Mouse (Mus musculus): ENCODE measurements around the gene Gk. TPM values are rescaled to one million over a fixed set of nuclear protein-coding genes. Genes with fewer than 3 reads are reported as not detected.
A peak's percentile ranks its signal among the peaks of the same experiment; 100 is the strongest.

The Gk gene
- polyA plus RNA-seq, 1 experiment from 2014 or later: 4.3 TPM

DNA sequence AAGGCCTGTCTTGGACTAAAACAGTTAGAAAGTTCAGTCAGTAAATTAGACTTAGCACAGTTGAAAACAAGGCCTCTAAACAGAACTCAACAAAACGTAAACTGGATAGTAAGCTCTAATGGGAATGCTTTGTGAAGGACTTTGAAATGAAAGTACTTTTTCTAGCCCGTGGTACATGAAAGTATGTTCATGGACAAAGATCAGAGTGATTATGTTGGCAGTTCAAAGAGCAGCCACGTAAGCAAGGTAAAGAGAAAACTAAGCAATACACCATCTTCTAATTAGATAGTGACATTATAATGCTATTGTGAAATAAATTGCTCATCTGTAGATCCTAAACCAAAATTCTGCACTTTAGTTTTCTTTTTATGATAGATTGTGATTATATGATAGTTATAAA, 32.8 kb downstream of the Gk start:
- H3K4me1 ChIP-seq (replicated peaks): no peaks in the 10 kb centered on the region
- H3K4me2 ChIP-seq: no peak overlapping the region
- no peak overlapping the region for H3K27ac ChIP-seq
- no peaks in the 10 kb centered on the region for H3K36me3 ChIP-seq
- WGBS (ENCODE audit: insufficient replicate concordance): 70% methylated on average over 3 of the region's 3 CpGs
- no peak for ATAC-seq (ENCODE audit: low read depth)
- DNase-seq: no peak
- no peak overlapping the region for H3K4me3 ChIP-seq (replicated peaks)
- H3K27me3 ChIP-seq: no peaks in the 10 kb centered on the region
- no peaks in the 10 kb centered on the region for H3K9me3 ChIP-seq (replicated peaks)
- H3K9ac ChIP-seq: no peak overlapping the region

DNA sequence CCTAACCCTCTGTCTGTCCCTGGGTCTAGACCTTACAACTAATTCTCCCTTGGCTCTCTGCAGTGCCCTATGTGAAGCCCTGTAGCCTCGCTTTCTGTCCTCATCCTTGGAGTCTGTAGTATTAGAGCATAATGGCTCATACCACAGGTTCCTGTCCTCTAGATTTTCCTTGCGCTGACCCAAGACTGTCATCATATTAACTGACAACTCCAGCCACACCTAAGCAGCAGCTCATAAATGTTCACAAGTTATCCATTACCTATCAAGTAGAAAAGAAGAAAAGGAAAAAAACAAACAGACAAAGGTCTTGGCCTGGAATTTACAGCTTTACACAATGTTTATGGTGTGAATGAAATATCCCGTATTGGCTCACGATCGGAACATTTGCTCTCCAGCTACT, 43.4 kb downstream of the Gk start:
- DNase-seq: no peak
- H3K27me3 ChIP-seq: no peaks in the 10 kb centered on the region
- no peak overlapping the region for H3K4me2 ChIP-seq
- H3K4me1 ChIP-seq (replicated peaks): no peaks in the 10 kb centered on the region
- H3K36me3 ChIP-seq: no peaks in the 10 kb centered on the region
- H3K9me3 ChIP-seq (replicated peaks): no peaks in the 10 kb centered on the region
- no peak overlapping the region for H3K4me3 ChIP-seq (replicated peaks)
- H3K27ac ChIP-seq: no peak overlapping the region
- no peak for ATAC-seq (ENCODE audit: low read depth)
- H3K9ac ChIP-seq: no peak overlapping the region
- WGBS (ENCODE audit: insufficient replicate concordance): 79% methylated on average over 5 of the region's 5 CpGs

DNA sequence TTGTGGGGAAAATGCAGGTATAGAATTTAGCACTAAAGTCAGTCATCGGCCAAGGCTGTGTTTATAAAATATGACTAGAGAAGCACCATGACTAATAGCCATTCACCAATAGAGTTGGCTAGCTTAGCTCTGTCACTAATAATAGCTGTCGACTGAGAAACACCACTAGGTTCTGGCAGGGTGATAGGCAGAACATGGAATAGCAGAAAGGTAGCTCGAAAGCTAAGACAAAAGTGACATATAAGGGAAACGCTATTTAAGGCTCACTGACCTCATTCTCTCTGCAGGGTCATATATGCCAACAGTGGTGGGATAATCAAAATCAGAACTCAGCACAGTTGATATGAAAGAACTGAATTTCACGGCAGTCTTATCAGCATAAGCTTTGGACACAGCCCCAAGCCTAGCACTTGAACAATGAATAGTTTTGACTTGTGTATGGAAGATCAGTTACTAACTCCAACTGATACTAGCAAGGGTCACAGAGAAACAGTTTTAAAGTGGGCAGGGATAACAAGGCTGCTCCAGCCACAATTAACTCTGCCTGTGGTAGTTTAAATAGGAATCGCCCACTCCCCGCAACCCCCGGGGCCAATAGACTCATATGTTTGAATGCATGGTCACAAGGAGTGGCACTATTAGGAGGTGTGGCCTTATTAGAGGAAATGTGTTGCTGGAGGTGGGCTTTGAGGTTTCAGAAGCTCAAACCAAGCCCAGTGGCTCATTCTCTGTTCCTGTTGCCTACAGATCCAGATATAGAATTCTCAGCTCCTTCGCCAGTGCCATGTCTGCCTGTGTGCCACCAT, 45.3 kb downstream of the Gk start:
- ATAC-seq (ENCODE audit: low read depth) (no peak), DNase-seq (no peak)
- Histone ChIP-seq H3K4me1 (replicated peaks) (no peaks in the 10 kb centered on the region), H3K36me3 (no peaks in the 10 kb centered on the region), H3K27me3 (no peaks in the 10 kb centered on the region), H3K4me3 (replicated peaks) (no peak overlapping the region), H3K9ac (no peak overlapping the region), H3K27ac (no peak overlapping the region), H3K4me2 (no peak overlapping the region), H3K9me3 (replicated peaks) (no peaks in the 10 kb centered on the region)
- 72% methylated on average over 9 of the region's 9 CpGs for WGBS (ENCODE audit: insufficient replicate concordance)

DNA sequence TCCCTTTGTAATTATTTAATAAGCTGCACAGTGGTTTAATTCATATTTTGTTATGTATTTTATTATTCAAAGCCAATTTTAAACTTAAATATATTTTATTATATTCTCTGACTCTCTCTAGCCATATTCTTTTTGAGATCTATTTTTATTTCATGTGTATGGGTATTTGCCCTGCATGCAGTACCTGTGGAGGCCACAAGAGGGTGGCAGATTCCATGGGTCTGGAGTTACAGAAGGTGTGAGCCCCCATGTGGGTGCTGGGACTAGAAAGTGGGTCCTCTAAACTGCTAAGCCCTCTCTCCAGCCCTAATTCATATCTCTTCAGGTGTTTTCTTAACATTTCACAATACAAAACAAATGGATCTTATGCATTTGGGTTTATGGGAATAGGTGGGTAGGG, 55.4 kb downstream of the Gk start:
- Histone ChIP-seq H3K9me3 (replicated peaks) (no peaks in the 10 kb centered on the region), H3K4me2 (no peak overlapping the region), H3K9ac (no peak overlapping the region), H3K4me3 (replicated peaks) (no peak overlapping the region), H3K27ac (no peak overlapping the region), H3K27me3 (no peaks in the 10 kb centered on the region), H3K36me3 (no peaks in the 10 kb centered on the region), H3K4me1 (replicated peaks) (no peaks in the 10 kb centered on the region)
- no peak for ATAC-seq (ENCODE audit: low read depth)
- DNase-seq: peak; percentile 0

DNA sequence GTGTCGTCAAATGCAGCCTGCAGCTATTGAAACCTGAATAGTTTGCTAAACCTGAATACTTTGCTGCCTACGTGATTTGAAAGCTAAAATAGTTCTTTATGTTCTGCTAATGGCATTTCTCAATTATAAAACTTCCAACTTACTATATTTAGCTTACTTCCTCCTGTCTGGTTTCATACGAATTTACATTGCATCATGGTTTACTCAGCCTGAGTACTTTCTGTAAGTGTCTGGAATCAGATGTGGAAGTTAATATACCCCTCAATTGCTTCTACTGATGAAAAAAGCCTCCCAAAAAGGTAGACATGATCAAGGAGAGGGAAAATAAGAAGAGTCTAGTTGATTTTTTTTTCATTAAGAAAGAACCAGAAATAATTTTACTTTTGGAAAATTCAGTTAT, 66.2 kb downstream of the Gk start:
- H3K4me1 ChIP-seq (replicated peaks): no peaks in the 10 kb centered on the region
- H3K9ac ChIP-seq: no peak overlapping the region
- no peaks in the 10 kb centered on the region for H3K27me3 ChIP-seq
- 61% methylated on average over 3 of the region's 3 CpGs for WGBS (ENCODE audit: insufficient replicate concordance)
- H3K9me3 ChIP-seq (replicated peaks): no peaks in the 10 kb centered on the region
- no peak overlapping the region for H3K4me2 ChIP-seq
- no peak overlapping the region for H3K27ac ChIP-seq
- ATAC-seq (ENCODE audit: low read depth) (no peak), DNase-seq (no peak)
- no peaks in the 10 kb centered on the region for H3K36me3 ChIP-seq
- H3K4me3 ChIP-seq (replicated peaks): no peak overlapping the region

DNA sequence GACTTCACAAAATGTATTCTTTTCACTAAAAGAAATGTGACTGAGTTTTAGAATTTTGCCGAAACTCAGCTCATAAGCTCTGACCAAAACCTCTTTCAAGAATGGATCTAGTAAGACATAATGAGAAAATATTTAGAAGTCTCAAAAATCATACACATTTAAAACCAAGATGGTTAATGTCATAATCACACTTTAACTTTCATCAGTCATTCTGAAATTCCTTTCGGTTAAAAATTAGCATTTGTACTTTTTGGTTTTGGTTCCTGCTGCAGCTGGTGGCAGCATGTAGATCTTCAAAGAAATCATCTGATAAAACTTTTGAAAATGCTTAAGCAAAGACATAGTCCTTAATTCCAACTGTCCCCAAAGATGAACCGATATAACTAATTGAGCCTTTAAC, 70.9 kb downstream of the Gk start:
- Histone ChIP-seq H3K27ac (no peak overlapping the region), H3K9ac (no peak overlapping the region), H3K27me3 (no peaks in the 10 kb centered on the region), H3K9me3 (replicated peaks) (no peaks in the 10 kb centered on the region), H3K4me1 (replicated peaks) (no peaks in the 10 kb centered on the region), H3K4me2 (no peak overlapping the region), H3K36me3 (no peaks in the 10 kb centered on the region), H3K4me3 (replicated peaks) (no peak overlapping the region)
- DNase-seq (no peak), ATAC-seq (ENCODE audit: low read depth) (no peak)
- WGBS (ENCODE audit: insufficient replicate concordance): 82% methylated on average over 3 of the region's 3 CpGs

DNA sequence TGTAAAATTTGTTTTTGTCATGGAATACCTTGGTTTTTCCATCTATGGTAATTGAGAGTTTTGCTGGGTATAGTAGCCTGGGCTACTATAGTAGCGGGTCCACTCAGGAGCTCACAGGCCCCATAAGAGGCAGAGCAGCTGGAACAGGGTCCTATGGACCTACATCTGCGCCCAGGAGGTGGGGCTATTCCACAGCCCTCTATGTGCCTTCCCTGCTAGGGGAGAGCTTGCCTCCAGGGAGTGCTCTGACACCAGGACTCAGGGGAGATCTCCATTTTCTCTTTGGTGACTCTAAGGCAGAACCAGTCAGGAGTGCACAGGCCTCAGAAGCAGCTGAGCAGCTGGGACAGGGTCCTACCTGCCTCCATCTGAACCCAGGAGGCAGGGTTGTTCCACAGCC, 92.9 kb downstream of the Gk start:
- 48% methylated on average over 2 of the region's 2 CpGs for WGBS (ENCODE audit: insufficient replicate concordance)
- no peaks in the 10 kb centered on the region for H3K9me3 ChIP-seq (replicated peaks)
- H3K36me3 ChIP-seq: no peaks in the 10 kb centered on the region
- H3K4me1 ChIP-seq (replicated peaks): no peaks in the 10 kb centered on the region
- H3K4me2 ChIP-seq: no peak overlapping the region
- no peak overlapping the region for H3K9ac ChIP-seq
- ATAC-seq (ENCODE audit: low read depth): no peak
- no peaks in the 10 kb centered on the region for H3K27me3 ChIP-seq
- H3K4me3 ChIP-seq (replicated peaks): no peak overlapping the region
- no peak for DNase-seq
- no peak overlapping the region for H3K27ac ChIP-seq

DNA sequence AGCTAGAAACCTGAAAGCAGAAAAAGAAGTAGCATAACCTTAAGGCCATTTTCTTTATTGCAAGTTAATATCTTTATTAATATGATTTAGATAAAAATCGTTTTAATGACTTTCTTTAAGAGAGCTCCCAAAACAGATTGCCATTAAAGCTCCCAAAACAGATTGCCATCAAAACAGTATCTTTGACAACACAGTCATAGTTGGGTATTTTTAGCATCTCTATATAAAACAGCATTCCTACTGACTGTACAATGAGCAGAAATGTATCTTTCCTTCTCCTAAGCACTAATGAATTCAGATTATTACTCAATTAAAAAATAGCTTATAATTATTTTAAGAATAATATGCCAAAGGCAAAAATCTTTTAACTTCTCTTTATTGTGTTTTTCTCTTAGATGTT, 94.5 kb downstream of the Gk start:
- Histone ChIP-seq H3K9ac (no peak overlapping the region), H3K9me3 (replicated peaks) (no peaks in the 10 kb centered on the region), H3K27me3 (no peaks in the 10 kb centered on the region), H3K4me1 (replicated peaks) (no peaks in the 10 kb centered on the region), H3K4me3 (replicated peaks) (no peak overlapping the region), H3K36me3 (no peaks in the 10 kb centered on the region), H3K4me2 (no peak overlapping the region), H3K27ac (no peak overlapping the region)
- WGBS (ENCODE audit: insufficient replicate concordance): 41% methylated on average over 1 of the region's 1 CpGs
- no peak for DNase-seq
- no peak for ATAC-seq (ENCODE audit: low read depth)

DNA sequence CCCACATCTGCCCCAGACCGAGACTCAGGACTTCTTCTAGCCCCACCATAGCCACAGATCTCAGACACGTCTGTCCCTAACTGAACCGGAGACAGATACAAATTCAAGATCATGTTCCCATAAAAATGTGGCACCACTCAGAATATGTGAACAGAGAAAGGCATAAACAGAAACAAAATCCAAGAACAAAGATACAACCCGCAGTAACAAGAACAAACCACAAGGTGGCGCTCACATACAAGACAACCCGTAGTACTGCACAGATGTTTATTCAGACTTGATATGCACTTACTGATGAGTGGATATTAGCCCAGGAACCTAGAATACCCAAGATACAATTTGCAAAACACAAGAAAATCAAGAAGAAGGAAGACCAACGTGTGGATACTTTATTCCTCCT, 99.8 kb downstream of the Gk start:
- Histone ChIP-seq H3K4me1 (replicated peaks) (no peaks in the 10 kb centered on the region), H3K4me2 (no peak overlapping the region), H3K36me3 (no peaks in the 10 kb centered on the region), H3K27me3 (no peaks in the 10 kb centered on the region), H3K27ac (no peak overlapping the region), H3K9me3 (replicated peaks) (no peaks in the 10 kb centered on the region), H3K4me3 (replicated peaks) (no peak overlapping the region), H3K9ac (no peak overlapping the region)
- ATAC-seq (ENCODE audit: low read depth) (no peak), DNase-seq (no peak)
- 14% methylated on average over 7 of the region's 7 CpGs for WGBS (ENCODE audit: insufficient replicate concordance)

Other genes starting within 250 kb of the Gk start
- 4.8 and 8.0 TPM in 2 replicates for gene Tab3, start 202.8 kb downstream of the Gk start, polyA plus RNA-seq (2015; fragmentation: Nextera tagmentation; extraction: Ambion mirVana)
- 0.45 and 0.46 TPM in 2 replicates for gene 5430427O19Rik, start 93.5 kb upstream of the Gk start, polyA plus RNA-seq (2015; fragmentation: Nextera tagmentation; extraction: Ambion mirVana)